Mouse (Mus musculus): ENCODE results near the gene Mbtps1. TPM values are rescaled to one million over a fixed set of nuclear protein-coding genes. Genes with fewer than 3 reads are reported as not detected.

The Mbtps1 gene
- polyA plus RNA-seq, 1 experiment from 2014 or later: 50.0 TPM

DNA sequence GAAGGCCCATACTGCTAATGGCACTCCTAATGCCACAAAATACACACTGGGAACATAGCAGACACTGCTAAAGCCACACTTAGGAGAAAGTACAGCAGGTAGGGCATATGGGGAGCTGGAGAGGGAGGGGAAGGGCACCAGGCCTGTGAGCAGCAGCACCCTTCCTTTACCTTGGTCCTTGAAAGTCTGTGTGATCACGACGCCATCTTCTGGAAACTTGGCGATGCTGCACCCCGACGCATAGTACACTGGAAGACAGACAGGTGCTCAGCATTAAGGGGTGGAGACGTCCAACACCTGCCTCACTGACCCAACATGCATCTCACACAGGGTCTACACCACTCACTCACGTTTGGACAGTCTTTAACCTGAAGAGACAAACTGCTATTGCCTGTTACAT is 38.4 kb downstream of the Mbtps1 start:
- Histone ChIP-seq H3K4me3 (ENCODE audit: low read depth, low read length) (no peak overlapping the region), H3K9ac (ENCODE audit: low read length) (no peak overlapping the region), H3K36me3 (ENCODE audit: control insufficient read depth, insufficient read depth, low read length) (peaks cover 97% of the 10 kb centered on the region), H3K4me1 (ENCODE audit: control insufficient read depth, insufficient read depth, low read length) (no peaks in the 10 kb centered on the region), H3K27me3 (replicated peaks; ENCODE audit: control insufficient read depth, insufficient read depth, low read length) (no peaks in the 10 kb centered on the region), H3K4me2 (ENCODE audit: low read length) (no peak overlapping the region), H3K27ac (ENCODE audit: low read depth, low read length) (no peak overlapping the region), H3K9me3 (replicated peaks; ENCODE audit: control insufficient read depth, low read length) (no peaks in the 10 kb centered on the region)
- no peak for ATAC-seq
- WGBS: 75% methylated on average over 7 of the region's 7 CpGs
- peak; percentile 22 for DNase-seq (ENCODE audit: low spot score)

- H3K4me1 ChIP-seq (ENCODE audit: control insufficient read depth, insufficient read depth, low read length): no peaks in the 10 kb centered on the region
- no peaks in the 10 kb centered on the region for H3K9me3 ChIP-seq (replicated peaks; ENCODE audit: control insufficient read depth, low read length)
- ATAC-seq: peak; percentile 26; the same call in 1 of the 2 replicates
- 42% methylated on average over 5 of the region's 5 CpGs for WGBS
- peak; percentile 27 for DNase-seq (ENCODE audit: low spot score)
- H3K9ac ChIP-seq (ENCODE audit: low read length): no peak overlapping the region
- no peak overlapping the region for H3K4me3 ChIP-seq (ENCODE audit: low read depth, low read length)
- no peak overlapping the region for H3K27ac ChIP-seq (ENCODE audit: low read depth, low read length)
- no peak overlapping the region for H3K4me2 ChIP-seq (ENCODE audit: low read length)
- H3K36me3 ChIP-seq (ENCODE audit: control insufficient read depth, insufficient read depth, low read length): peaks cover 100% of the 10 kb centered on the region
- no peaks in the 10 kb centered on the region for H3K27me3 ChIP-seq (replicated peaks; ENCODE audit: control insufficient read depth, insufficient read depth, low read length)
Observed at GRCm38 (mm10) chr8:119516674-119517073, 41.9 kb downstream of the Mbtps1 start.

GRCm38 (mm10) chr8:119515767-119516166 is 42.8 kb downstream of the Mbtps1 start:
- no peak overlapping the region for H3K4me3 ChIP-seq (ENCODE audit: low read depth, low read length)
- H3K9ac ChIP-seq (ENCODE audit: low read length): no peak overlapping the region
- DNase-seq (ENCODE audit: low spot score) (no peak), ATAC-seq (no peak)
- H3K4me2 ChIP-seq (ENCODE audit: low read length): no peak overlapping the region
- no peaks in the 10 kb centered on the region for H3K27me3 ChIP-seq (replicated peaks; ENCODE audit: control insufficient read depth, insufficient read depth, low read length)
- H3K9me3 ChIP-seq (replicated peaks; ENCODE audit: control insufficient read depth, low read length): no peaks in the 10 kb centered on the region
- WGBS: 41% methylated on average over 3 of the region's 3 CpGs
- peaks cover 98% of the 10 kb centered on the region for H3K36me3 ChIP-seq (ENCODE audit: control insufficient read depth, insufficient read depth, low read length)
- H3K27ac ChIP-seq (ENCODE audit: low read depth, low read length): no peak overlapping the region
- H3K4me1 ChIP-seq (ENCODE audit: control insufficient read depth, insufficient read depth, low read length): no peaks in the 10 kb centered on the region

GRCm38 (mm10) chr8:119514940-119515339 is 43.6 kb downstream of the Mbtps1 start:
- 88% methylated on average over 3 of the region's 3 CpGs for WGBS
- ATAC-seq (no peak), DNase-seq (ENCODE audit: low spot score) (no peak)
- no peaks in the 10 kb centered on the region for H3K27me3 ChIP-seq (replicated peaks; ENCODE audit: control insufficient read depth, insufficient read depth, low read length)
- no peaks in the 10 kb centered on the region for H3K9me3 ChIP-seq (replicated peaks; ENCODE audit: control insufficient read depth, low read length)
- H3K4me2 ChIP-seq (ENCODE audit: low read length): no peak overlapping the region
- H3K27ac ChIP-seq (ENCODE audit: low read depth, low read length): no peak overlapping the region
- no peak overlapping the region for H3K4me3 ChIP-seq (ENCODE audit: low read depth, low read length)
- peaks cover 98% of the 10 kb centered on the region for H3K36me3 ChIP-seq (ENCODE audit: control insufficient read depth, insufficient read depth, low read length)
- no peak overlapping the region for H3K9ac ChIP-seq (ENCODE audit: low read length)
- no peaks in the 10 kb centered on the region for H3K4me1 ChIP-seq (ENCODE audit: control insufficient read depth, insufficient read depth, low read length)

GRCm38 (mm10) chr8:119513405-119513804 is 45.1 kb downstream of the Mbtps1 start:
- Histone ChIP-seq H3K27me3 (replicated peaks; ENCODE audit: control insufficient read depth, insufficient read depth, low read length) (no peaks in the 10 kb centered on the region), H3K9me3 (replicated peaks; ENCODE audit: control insufficient read depth, low read length) (no peaks in the 10 kb centered on the region), H3K27ac (ENCODE audit: low read depth, low read length) (no peak overlapping the region), H3K4me2 (ENCODE audit: low read length) (no peak overlapping the region), H3K4me1 (ENCODE audit: control insufficient read depth, insufficient read depth, low read length) (no peaks in the 10 kb centered on the region), H3K4me3 (ENCODE audit: low read depth, low read length) (no peak overlapping the region), H3K36me3 (ENCODE audit: control insufficient read depth, insufficient read depth, low read length) (peaks cover 98% of the 10 kb centered on the region), H3K9ac (ENCODE audit: low read length) (no peak overlapping the region)
- 84% methylated on average over 4 of the region's 4 CpGs for WGBS
- DNase-seq (ENCODE audit: low spot score) (no peak), ATAC-seq (no peak)

GRCm38 (mm10) chr8:119511722-119512121 is 46.8 kb downstream of the Mbtps1 start:
- DNase-seq (ENCODE audit: low spot score) (no peak), ATAC-seq (no peak)
- WGBS: 88% methylated on average over 7 of the region's 7 CpGs
- Histone ChIP-seq H3K36me3 (ENCODE audit: control insufficient read depth, insufficient read depth, low read length) (peaks cover 96% of the 10 kb centered on the region), H3K9ac (ENCODE audit: low read length) (no peak overlapping the region), H3K4me1 (ENCODE audit: control insufficient read depth, insufficient read depth, low read length) (no peaks in the 10 kb centered on the region), H3K4me3 (ENCODE audit: low read depth, low read length) (no peak overlapping the region), H3K27ac (ENCODE audit: low read depth, low read length) (no peak overlapping the region), H3K27me3 (replicated peaks; ENCODE audit: control insufficient read depth, insufficient read depth, low read length) (no peaks in the 10 kb centered on the region), H3K4me2 (ENCODE audit: low read length) (no peak overlapping the region), H3K9me3 (replicated peaks; ENCODE audit: control insufficient read depth, low read length) (no peaks in the 10 kb centered on the region)

- no peak for DNase-seq (ENCODE audit: low spot score)
Observed at GRCm38 (mm10) chr8:119510471-119510870, 48.1 kb downstream of the Mbtps1 start.

DNA sequence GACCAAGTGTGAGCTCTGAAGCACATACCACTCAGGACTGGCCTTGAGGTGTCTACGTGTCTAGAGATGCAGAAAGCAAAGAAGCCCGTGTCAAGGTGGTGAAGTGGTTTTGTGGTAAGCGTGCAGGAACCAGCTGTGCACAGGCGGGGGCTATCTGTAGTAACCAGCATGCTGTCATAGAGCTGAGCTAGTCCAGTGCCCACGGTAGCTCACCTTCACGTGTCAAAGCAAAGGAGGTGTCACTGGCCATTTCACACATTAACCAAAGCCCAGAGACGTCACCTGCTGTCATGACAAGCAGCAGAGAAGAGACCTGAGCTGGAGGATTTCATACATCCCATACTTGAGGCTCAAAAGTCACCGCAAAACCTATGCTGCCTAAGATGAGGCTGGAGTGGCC is 52.4 kb downstream of the Mbtps1 start:
- no peak overlapping the region for H3K27ac ChIP-seq (ENCODE audit: low read depth, low read length)
- peaks cover 47% of the 10 kb centered on the region for H3K36me3 ChIP-seq (ENCODE audit: control insufficient read depth, insufficient read depth, low read length)
- H3K9ac ChIP-seq (ENCODE audit: low read length): no peak overlapping the region
- DNase-seq (ENCODE audit: low spot score) (no peak), ATAC-seq (no peak)
- peaks cover 5% of the 10 kb centered on the region; the same call in 1 of the 2 replicates for H3K4me1 ChIP-seq (ENCODE audit: control insufficient read depth, insufficient read depth, low read length)
- no peaks in the 10 kb centered on the region for H3K27me3 ChIP-seq (replicated peaks; ENCODE audit: control insufficient read depth, insufficient read depth, low read length)
- no peak overlapping the region for H3K4me2 ChIP-seq (ENCODE audit: low read length)
- WGBS: 88% methylated on average over 8 of the region's 8 CpGs
- no peak overlapping the region for H3K4me3 ChIP-seq (ENCODE audit: low read depth, low read length)
- no peaks in the 10 kb centered on the region for H3K9me3 ChIP-seq (replicated peaks; ENCODE audit: control insufficient read depth, low read length)

More at GRCm38 (mm10) chr8:119510471-119510870, 48.1 kb downstream of the Mbtps1 start:
- Histone ChIP-seq H3K4me2 (ENCODE audit: low read length) (no peak overlapping the region), H3K4me3 (ENCODE audit: low read depth, low read length) (no peak overlapping the region), H3K9me3 (replicated peaks; ENCODE audit: control insufficient read depth, low read length) (no peaks in the 10 kb centered on the region), H3K36me3 (ENCODE audit: control insufficient read depth, insufficient read depth, low read length) (peaks cover 91% of the 10 kb centered on the region), H3K9ac (ENCODE audit: low read length) (no peak overlapping the region), H3K4me1 (ENCODE audit: control insufficient read depth, insufficient read depth, low read length) (no peaks in the 10 kb centered on the region), H3K27ac (ENCODE audit: low read depth, low read length) (no peak overlapping the region), H3K27me3 (replicated peaks; ENCODE audit: control insufficient read depth, insufficient read depth, low read length) (no peaks in the 10 kb centered on the region)
- no peak for ATAC-seq
- WGBS: 83% methylated on average over 9 of the region's 9 CpGs

GRCm38 (mm10) chr8:119505488-119505887 is 53.0 kb downstream of the Mbtps1 start:
- Histone ChIP-seq H3K27me3 (replicated peaks; ENCODE audit: control insufficient read depth, insufficient read depth, low read length) (no peaks in the 10 kb centered on the region), H3K9ac (ENCODE audit: low read length) (0 out of 2 replicates have a peak overlapping the region, but pooled peaks have one; percentile 3), H3K4me1 (ENCODE audit: control insufficient read depth, insufficient read depth, low read length) (peaks cover 5% of the 10 kb centered on the region; the same call in 1 of the 2 replicates), H3K36me3 (ENCODE audit: control insufficient read depth, insufficient read depth, low read length) (peaks cover 43% of the 10 kb centered on the region), H3K27ac (ENCODE audit: low read depth, low read length) (no peak overlapping the region), H3K4me3 (ENCODE audit: low read depth, low read length) (no peak overlapping the region), H3K9me3 (replicated peaks; ENCODE audit: control insufficient read depth, low read length) (no peaks in the 10 kb centered on the region), H3K4me2 (ENCODE audit: low read length) (no peak overlapping the region)
- DNase-seq (ENCODE audit: low spot score) (no peak), ATAC-seq (no peak)
- WGBS: 16% methylated on average over 9 of the region's 9 CpGs
